Mouse (Mus musculus): ENCODE data around the gene Ostf1.

Ostf1 gene

GRCm38 (mm10) chr19:18644084-18644483, 12.5 kb upstream of the Ostf1 start:
- in situ Hi-C loops (cut with MseI, MboI): no loop called here

GRCm38 (mm10) chr19:18643411-18643810, 11.8 kb upstream of the Ostf1 start:
- in situ Hi-C loops (cut with MseI, MboI): no loop called here

GRCm38 (mm10) chr19:18641001-18641400, 9.4 kb upstream of the Ostf1 start:
- in situ Hi-C loops (cut with MseI, MboI): no loop called here

- in situ Hi-C loops (cut with MseI, MboI): no loop called here
Measured at GRCm38 (mm10) chr19:18639552-18639951, 7.9 kb upstream of the Ostf1 start.

GRCm38 (mm10) chr19:18638949-18639348, 7.3 kb upstream of the Ostf1 start:
- in situ Hi-C loops (cut with MseI, MboI): no loop called here

- in situ Hi-C loops (cut with MseI, MboI): no loop called here
Measured at GRCm38 (mm10) chr19:18637954-18638353, 6.3 kb upstream of the Ostf1 start.

- in situ Hi-C loops (cut with MseI, MboI): no loop called here
Measured at GRCm38 (mm10) chr19:18632231-18633185, 885 bp upstream of the Ostf1 start.

- in situ Hi-C loops (cut with MseI, MboI): no loop called here
Measured at GRCm38 (mm10) chr19:18631161-18631643, 421 bp downstream of the Ostf1 start.

- in situ Hi-C loops (cut with MseI, MboI): no loop called here
Measured at GRCm38 (mm10) chr19:18630221-18631119, 1.2 kb downstream of the Ostf1 start.

- in situ Hi-C loops (cut with MseI, MboI): no loop called here
Measured at GRCm38 (mm10) chr19:18629589-18629988, 2.0 kb downstream of the Ostf1 start.

GRCm38 (mm10) chr19:18623894-18624293, 7.7 kb downstream of the Ostf1 start:
- in situ Hi-C loops (cut with MseI, MboI): no loop called here

- in situ Hi-C loops (cut with MseI, MboI): no loop called here
Measured at GRCm38 (mm10) chr19:18619691-18620090, 11.9 kb downstream of the Ostf1 start.

- in situ Hi-C loops (cut with MseI, MboI): no loop called here
Measured at GRCm38 (mm10) chr19:18619060-18619459, 12.6 kb downstream of the Ostf1 start.

GRCm38 (mm10) chr19:18617504-18617903, 14.1 kb downstream of the Ostf1 start:
- in situ Hi-C loops (cut with MseI, MboI): no loop called here

- in situ Hi-C loops (cut with MseI, MboI): no loop called here
Measured at GRCm38 (mm10) chr19:18615680-18616240, 15.9 kb downstream of the Ostf1 start.

- in situ Hi-C loops (cut with MseI, MboI): no loop called here
Measured at GRCm38 (mm10) chr19:18614337-18614736, 17.3 kb downstream of the Ostf1 start.

GRCm38 (mm10) chr19:18608975-18609374, 22.6 kb downstream of the Ostf1 start:
- in situ Hi-C loops (cut with MseI, MboI): no loop called here

- in situ Hi-C loops (cut with MseI, MboI): no loop called here
Measured at GRCm38 (mm10) chr19:18607907-18608306, 23.7 kb downstream of the Ostf1 start.

- in situ Hi-C loops (cut with MseI, MboI): no loop called here
Measured at GRCm38 (mm10) chr19:18603011-18603410, 28.6 kb downstream of the Ostf1 start.

- in situ Hi-C loops (cut with MseI, MboI): no loop called here
Measured at GRCm38 (mm10) chr19:18600611-18601010, 31.0 kb downstream of the Ostf1 start.

GRCm38 (mm10) chr19:18599650-18600049, 32.0 kb downstream of the Ostf1 start:
- in situ Hi-C loops (cut with MseI, MboI): no loop called here

GRCm38 (mm10) chr19:18599051-18599450, 32.6 kb downstream of the Ostf1 start:
- in situ Hi-C loops (cut with MseI, MboI): no loop called here

Data from mouse trophoblast stem cell (cell line).